Mouse (Mus musculus) c-Kit-positive CD71-positive TER-119-negative erythroid progenitor cells, embryonic 14.5 days (primary cell): ENCODE results near the gene Chst15.

ENCODE experiments used
- DNase-seq: peaks from one replicate; pipeline ENCODE4 v3.0.0-alpha.2; 2013; ENCODE audit warnings: low read depth

Chst15 gene

DNA sequence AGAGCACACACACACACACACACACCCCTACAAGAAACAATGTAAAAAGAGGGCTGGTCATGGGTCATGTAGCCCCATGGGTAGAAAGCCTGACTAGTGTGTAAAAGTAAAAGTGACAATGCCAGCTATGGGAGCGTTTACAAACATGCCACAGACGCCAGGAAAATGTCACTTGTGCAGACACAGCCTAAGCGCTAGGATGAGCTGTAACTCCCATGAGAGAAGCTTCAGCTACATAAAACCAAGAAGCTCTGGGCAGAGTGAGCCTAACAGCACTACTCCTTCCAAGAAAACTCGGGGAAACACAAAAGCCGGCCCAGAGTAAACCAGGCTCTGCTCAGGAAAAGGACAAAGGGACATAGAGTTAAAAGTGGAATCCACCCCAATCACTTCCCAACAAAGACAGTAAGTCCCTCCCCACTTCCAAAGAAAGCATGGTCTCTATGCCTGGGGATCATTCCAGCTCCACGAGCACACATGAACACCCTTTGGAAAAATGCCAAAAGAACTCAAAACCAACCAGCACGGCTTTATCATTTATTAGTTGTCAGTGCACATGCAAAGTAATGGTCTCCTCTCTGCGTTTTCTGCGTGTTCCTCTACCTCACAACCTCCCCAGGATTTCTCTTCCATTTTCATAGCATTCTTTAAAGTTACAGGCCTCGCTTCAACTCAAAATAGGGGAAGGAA is 93.4 kb downstream of the Chst15 start:
- DNase-seq: no peak

DNA sequence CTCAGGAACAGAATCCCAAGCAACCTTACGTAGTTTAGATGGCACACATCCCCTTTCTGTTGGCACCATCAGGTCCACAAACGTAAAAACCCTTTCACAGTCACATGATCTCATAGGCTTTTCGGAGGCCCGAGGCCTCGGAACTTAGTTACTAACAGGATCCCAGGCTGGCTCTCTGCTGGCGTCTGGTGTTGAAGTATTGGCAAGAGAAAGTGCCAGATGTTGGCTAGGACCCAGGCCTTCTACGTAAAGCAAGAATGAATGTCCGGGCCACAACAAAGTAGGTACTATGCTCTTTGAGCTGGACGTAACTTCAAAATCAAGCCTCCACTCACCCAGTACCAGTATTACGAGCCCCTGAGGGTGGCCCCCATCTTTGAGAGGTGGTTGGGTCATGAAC is 103.0 kb downstream of the Chst15 start:
- no peak for DNase-seq

DNA sequence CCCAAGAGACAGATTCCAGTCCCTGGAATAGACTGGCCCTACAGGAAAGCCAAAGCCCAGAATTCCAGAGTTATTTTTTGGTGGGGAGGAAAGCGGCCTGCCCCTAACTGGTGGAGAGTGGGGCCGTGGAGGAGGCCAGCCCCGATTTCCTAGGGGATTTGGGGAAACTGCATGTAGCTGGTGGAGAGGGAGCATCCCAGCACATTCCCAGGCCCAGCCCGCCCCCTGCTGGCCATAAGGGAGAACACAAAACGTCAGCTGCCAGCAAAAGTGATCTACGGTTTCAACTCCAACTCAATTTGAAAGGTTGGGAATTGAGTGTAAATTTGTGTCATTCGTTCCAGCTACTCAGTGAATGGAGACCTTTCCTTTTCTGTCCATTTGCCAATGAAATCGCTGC is 103.6 kb downstream of the Chst15 start:
- no peak for DNase-seq

DNA sequence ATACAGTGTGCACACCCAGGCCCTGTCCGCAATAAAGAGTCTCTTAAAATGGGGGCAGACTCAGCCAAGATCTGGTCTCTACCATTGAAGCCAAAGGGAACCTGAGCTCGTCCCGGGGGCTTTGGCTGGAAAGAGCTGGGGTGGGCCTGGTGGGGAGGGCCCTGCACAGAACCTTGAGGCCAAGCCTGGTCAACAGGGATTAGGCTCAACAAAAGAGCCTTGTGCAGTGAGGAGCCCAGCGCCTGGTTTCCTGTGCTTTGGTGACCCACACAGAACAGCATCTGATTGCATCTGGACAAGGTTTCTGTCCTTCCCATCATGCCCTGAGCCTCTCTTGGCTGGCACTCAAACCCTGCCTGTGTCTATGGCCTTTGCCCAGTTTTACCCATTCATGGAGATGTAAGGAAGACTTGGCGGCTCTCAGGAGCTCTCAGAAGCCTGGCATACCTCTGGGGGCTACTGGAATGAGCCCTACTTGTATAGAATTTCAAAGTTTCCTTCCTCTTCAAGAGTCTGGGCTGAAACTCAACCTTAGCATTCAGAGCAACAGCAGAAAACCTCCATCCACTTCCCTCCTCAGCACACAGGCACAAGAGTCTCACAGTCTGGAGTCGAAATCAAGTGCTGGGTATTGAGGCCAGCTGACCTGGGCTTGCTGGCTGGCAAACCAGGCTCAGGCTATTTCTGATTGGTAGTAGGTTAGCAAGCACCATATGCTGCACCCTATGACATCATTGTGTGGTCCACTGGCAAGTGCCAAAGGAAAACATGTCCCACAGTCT is 104.9 kb downstream of the Chst15 start:
- no peak for DNase-seq

DNA sequence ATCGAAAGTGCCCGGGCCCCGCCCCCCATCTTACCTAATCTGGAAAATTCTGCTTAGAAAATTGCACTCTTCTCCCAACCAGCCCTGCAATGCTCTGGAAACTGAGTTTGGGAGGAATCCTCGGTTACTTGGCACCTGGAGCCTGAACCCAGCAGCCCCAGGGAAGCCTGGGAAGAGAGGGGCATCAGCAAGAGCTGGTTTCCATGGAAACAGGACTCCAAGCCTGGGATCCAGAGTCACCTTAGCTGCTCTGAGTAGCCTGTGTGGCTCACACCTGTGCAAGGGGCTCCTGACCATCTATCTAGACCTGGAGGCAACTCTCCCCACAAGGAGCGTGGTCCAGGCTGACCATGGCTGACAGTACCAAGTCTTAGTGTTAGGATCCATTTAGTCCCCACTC is 106.4 kb downstream of the Chst15 start:
- no peak for DNase-seq

DNA sequence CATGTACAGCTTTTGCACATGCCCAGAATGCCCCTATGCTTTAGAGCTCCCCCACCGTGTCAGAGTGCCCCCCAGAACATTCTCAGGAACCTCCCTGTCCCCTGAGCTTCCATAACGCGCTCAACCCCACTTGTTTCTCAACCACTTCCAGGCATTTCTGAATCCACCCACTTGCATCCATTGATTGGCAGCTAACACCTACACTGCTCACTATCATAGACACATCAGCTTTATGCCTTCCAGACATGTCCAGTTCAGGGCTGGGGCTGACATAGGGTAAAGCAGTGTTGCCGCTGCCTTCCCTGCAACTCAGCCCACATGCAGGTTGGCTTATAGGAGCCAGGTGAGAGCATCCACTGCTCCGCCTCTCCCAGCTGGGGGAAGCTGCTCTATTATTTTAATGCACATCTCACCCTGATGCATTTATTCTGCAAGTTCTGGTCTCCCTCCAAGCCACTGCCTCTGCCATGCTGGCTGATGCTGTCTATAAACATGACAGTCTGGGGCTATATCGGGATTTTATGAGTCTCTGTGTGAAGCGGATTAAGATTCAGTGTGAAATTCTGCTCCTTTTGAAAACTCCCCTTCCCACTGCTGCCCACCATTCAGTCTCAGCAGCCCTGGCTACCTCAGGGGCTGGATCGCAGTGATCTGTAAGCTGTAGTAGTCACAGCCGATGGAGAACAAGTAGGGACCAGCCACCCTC is 107.9 kb downstream of the Chst15 start:
- DNase-seq: no peak

DNA sequence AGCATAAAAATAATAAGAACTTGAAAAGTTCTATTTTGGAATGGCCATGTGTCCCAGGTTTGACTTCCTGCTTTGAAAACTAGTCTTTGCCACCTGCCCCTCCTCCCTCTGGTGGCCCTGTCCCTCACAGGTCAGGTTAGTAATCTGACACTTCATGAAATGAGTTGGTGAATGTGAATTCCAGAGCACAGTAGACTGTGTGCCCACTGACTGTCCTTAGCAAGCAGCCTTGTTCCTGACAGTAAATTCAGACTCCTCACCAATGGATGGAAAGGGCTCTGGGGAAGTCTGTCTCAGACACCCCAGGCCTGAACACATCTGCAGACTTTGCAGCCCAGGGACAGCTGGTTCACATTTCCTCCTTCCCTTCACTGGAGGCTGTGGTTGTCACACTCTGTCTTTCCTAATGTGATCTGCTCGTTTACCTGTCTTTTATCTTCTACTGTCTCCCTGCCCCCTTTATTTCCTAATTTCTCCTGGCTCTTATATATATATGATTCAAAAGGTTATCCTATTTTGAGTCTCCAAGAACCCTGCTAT is 112.9 kb downstream of the Chst15 start:
- DNase-seq: no peak

DNA sequence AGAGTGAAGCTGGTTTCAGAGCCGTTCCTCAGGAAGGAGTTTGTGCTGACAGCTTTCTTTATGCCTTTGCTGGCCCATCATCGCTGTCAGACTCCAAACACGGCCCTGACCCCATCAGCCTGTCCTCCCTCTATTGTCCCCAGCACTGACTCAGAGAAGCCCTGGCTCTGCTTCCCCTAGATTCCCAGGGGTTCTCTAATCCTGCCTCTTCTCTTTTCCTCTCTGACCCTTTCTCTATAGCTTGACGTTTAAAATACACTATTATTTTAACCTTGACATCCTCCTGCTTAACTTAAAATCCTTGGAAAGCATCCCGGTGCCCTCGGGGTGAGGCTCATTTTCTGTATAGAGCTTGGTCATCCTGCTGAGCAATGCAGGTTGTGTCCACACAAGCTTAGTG is 117.3 kb downstream of the Chst15 start:
- DNase-seq: no peak

DNA sequence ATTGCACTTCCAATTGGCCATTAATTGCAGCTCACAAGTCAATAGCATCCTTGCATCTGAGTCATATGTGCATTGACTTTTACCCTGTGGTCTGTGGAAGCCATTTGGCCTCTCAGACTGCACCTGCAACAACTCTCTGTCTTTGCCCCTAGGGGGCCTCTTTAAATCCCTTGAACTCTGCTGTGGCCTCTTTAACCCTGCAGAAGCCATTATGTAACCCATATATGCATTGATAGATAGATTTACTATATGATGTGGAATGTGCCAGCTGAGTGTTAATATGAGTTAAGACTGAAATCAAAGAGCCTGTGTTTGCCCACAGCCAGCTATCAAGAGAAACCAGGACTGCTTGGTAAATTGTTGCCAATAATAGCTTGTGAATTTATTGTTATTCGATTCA is 118.2 kb downstream of the Chst15 start:
- DNase-seq: no peak

DNA sequence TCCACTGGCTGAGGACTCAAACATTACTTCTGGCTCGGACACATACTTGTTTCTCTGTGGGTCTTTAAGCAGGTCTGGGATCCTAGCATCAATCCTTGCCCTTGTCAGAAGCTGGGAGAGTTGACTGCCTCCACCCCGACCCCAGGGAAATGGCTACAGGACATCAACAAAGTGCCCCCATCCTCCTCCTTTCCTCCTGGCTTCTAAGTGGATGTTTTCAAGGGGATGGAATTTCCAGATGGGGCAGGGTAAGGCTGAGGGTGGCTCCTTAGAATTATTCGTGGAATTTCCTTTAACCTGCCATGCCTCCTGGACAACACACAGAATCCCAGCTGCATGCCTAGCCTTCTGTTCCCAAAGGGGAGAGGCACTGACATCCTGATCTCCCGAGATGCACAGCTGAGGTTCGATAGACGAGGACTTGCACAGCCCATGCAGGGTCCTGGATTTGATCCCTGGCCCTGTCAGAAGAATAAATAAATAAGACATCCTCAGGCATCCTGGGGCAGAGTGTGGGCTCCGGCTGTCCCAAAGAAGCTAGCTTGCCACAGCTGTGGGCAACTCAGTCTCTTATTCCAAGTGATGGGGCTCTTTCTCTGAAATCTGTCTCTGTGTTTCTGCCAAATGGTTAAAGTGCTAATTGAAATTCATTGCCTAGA is 119.1 kb downstream of the Chst15 start:
- DNase-seq: no peak

DNA sequence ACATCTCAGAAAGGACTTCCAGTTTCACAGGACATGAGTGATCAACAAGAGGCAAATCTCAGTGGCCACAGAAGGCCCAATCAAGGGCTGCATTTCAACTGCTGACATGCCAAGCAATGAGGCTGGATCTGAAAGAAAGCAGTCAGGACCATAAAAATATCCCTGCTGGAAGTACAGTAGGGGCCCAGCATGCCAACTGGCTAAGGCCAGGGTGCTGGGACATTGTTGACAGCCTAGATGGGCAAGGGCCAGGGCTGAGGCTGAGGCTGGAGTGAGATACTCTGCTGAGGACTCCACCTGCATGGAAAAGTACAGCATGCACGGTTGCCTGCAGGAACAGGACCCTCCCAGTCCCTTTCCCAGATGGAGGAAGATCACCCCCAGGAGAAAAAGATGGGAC is 120.4 kb downstream of the Chst15 start:
- DNase-seq: no peak

DNA sequence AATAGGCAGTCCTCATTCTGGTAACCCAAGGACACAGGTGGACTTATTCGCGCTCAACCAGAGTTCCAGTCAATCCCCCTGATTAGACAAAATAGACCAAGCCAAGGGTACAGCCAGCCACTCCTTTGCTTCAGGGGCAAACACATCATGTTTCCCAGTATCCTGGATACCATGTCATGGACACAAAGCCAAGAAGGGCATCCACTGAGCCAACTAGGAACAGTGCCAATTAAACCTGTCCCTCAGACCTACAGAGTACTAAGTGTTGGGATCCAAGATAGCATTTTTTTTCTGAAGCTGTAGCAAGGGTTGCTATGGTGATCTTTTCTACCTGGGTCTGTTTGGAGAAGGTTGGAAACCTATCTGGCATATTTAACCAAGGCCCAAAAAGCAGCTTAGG is 123.4 kb downstream of the Chst15 start:
- DNase-seq: no peak

DNA sequence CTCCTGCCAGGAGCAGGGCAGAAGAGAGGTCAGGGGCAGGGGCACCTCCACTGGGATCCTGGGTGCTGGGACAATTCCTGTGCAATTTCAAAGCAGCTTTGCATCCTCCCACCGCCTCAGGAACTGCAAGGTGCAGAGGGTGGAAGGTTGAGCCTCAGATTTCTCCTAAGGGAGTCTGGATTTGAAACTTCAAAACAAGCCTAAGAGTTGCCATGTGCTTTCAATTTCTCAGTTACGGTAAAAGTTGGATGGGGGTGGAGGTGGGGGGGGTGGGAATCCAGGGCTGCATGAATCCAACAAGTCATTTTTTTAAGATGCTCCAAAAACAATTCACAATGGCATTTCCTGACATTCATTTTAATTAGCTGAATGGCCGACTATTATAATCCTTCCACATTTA is 129.6 kb downstream of the Chst15 start:
- DNase-seq: no peak
